Mouse (Mus musculus): Measurements from ENCODE around the gene Svs4. TPM values are rescaled to one million over a fixed set of nuclear protein-coding genes. Genes with fewer than 3 reads are reported as not detected.
"Not testable (repeated sequence)": the region's sequence is repeated elsewhere in the genome, so short reads cannot be mapped to it uniquely, and the experiment has no call there.

Svs4 gene
- total RNA-seq (2022): not detected

- no peak for DNase-seq (ENCODE audit: low spot score in 2 of 2)
Observed at GRCm38 (mm10) chr2:164278359-164278758, at the start of gene Svs4. Gene Svs4, minus strand, starts transcription at chr2:164278459.

- DNase-seq (ENCODE audit: low spot score in 2 of 2): no peak
Observed at GRCm38 (mm10) chr2:164320983-164321382, 42.7 kb upstream of the Svs4 start.

GRCm38 (mm10) chr2:164316451-164316850, 38.2 kb upstream of the Svs4 start, which contains the start of gene Svs6:
Gene Svs6, plus strand, starts transcription at chr2:164316751.
- DNase-seq (ENCODE audit: low spot score in 2 of 2): not testable (repeated sequence)

GRCm38 (mm10) chr2:164315460-164315859, 37.2 kb upstream of the Svs4 start:
- not testable (repeated sequence) for DNase-seq (ENCODE audit: low spot score in 2 of 2)

GRCm38 (mm10) chr2:164312599-164312998, 34.3 kb upstream of the Svs4 start:
- DNase-seq (ENCODE audit: low spot score in 2 of 2): peak in 1 of 2 experiments; percentile 15

GRCm38 (mm10) chr2:164288968-164289367, 10.7 kb upstream of the Svs4 start, which contains the start of gene Svs3a:
Gene Svs3a, plus strand, starts transcription at chr2:164289268.
- DNase-seq (ENCODE audit: low spot score in 2 of 2): not testable (repeated sequence)

- not testable (repeated sequence) for DNase-seq (ENCODE audit: low spot score in 2 of 2)
Observed at GRCm38 (mm10) chr2:164256540-164256939, 21.7 kb downstream of the Svs4 start, which contains the start of gene Svs3b. Gene Svs3b, minus strand, starts transcription at chr2:164256640.

- no peak for DNase-seq (ENCODE audit: low spot score in 2 of 2)
Observed at GRCm38 (mm10) chr2:164238366-164238765, 39.9 kb downstream of the Svs4 start, which contains the start of gene Svs2. Gene Svs2, minus strand, starts transcription at chr2:164238466.

- DNase-seq (ENCODE audit: low spot score in 2 of 2): no peak
Observed at GRCm38 (mm10) chr2:164232671-164233070, 45.6 kb downstream of the Svs4 start.

GRCm38 (mm10) chr2:164228361-164229070, 49.7 kb downstream of the Svs4 start:
- DNase-seq (ENCODE audit: low spot score in 2 of 2): no peak

Other genes starting within 250 kb of the Svs4 start
- 10 to 100 TPM; 31.7 to 37.5 (median 34.1) TPM for gene Stk4, start 208.1 kb downstream of the Svs4 start, total RNA-seq (2022)
- gene Tomm34, start 207.3 kb downstream of the Svs4 start, total RNA-seq (2022): 10 to 100 TPM; 76.6 to 84.5 (median 81.5) TPM
- 10 to 100 TPM; 17.5 to 19.4 (median 18.5) TPM for gene Kcns1, start 107.3 kb downstream of the Svs4 start, total RNA-seq (2022)
- not detected for gene Wfdc5, start 95.7 kb downstream of the Svs4 start, total RNA-seq (2022)
- not detected for gene Wfdc12, start 87.9 kb downstream of the Svs4 start, total RNA-seq (2022)
- gene Wfdc15a, start 78.3 kb downstream of the Svs4 start, total RNA-seq (2022): not detected
- not detected for gene Wfdc15b, start 56.8 kb downstream of the Svs4 start, total RNA-seq (2022)
- gene Svs2, start 40.0 kb downstream of the Svs4 start, total RNA-seq (2022): not detected
- not detected for gene Svs3b, start 21.8 kb downstream of the Svs4 start, total RNA-seq (2022)
- not detected for gene Svs3a, start 10.8 kb upstream of the Svs4 start, total RNA-seq (2022)
- not detected for gene Svs6, start 38.3 kb upstream of the Svs4 start, total RNA-seq (2022)
- not detected for gene Svs5, start 54.3 kb upstream of the Svs4 start, total RNA-seq (2022)
- 1 to 10 TPM in 2 of 4 experiments, under 1 TPM in 1, not detected in 1; 0.62 to 1.8 (median 1.3) TPM for gene Slpi, start 110.6 kb upstream of the Svs4 start, total RNA-seq (2022)
- under 1 TPM; 0.17 to 0.77 (median 0.31) TPM for gene Rbpjl, start 124.7 kb upstream of the Svs4 start, total RNA-seq (2022)
- 10 to 100 TPM in 3 of 4 experiments, 1 to 10 TPM in 1; 9.9 to 12.0 (median 10.6) TPM for gene Matn4, start 126.7 kb upstream of the Svs4 start, total RNA-seq (2022)
- 100 to 1,000 TPM in 1 of 4 experiments, 10 to 100 TPM in 3; 81.2 to 117 (median 89.0) TPM for gene Sdc4, start 165.4 kb upstream of the Svs4 start, total RNA-seq (2022)
- 10 to 100 TPM; 39.4 to 46.1 (median 40.6) TPM for gene Sys1, start 178.5 kb upstream of the Svs4 start, total RNA-seq (2022)
- gene Gm20458, start 182.5 kb upstream of the Svs4 start, total RNA-seq (2022): 10 to 100 TPM in 1 of 4 experiments, 1 to 10 TPM in 3; 4.4 to 15.6 (median 6.3) TPM
- not detected for gene Trp53tg5, start 195.3 kb upstream of the Svs4 start, total RNA-seq (2022)
- gene Dbndd2, start 207.6 kb upstream of the Svs4 start, total RNA-seq (2022): 100 to 1,000 TPM; 140 to 155 (median 147) TPM
- gene Pigt, start 219.1 kb upstream of the Svs4 start, total RNA-seq (2022): 10 to 100 TPM; 84.0 to 97.2 (median 89.5) TPM